Mouse (Mus musculus): ENCODE results near the gene Slc29a3. TPM values are rescaled to one million over a fixed set of nuclear protein-coding genes. Genes with fewer than 3 reads are reported as not detected.

The Slc29a3 gene
- 18.8 TPM for total RNA-seq (2023)

GRCm38 (mm10) chr10:60752040-60753020 is at the start of gene Slc29a3:
Slc29a3 (minus strand) TSS chr10:60752794.

GRCm38 (mm10) chr10:60696390-60696789 is 56.2 kb downstream of the Slc29a3 start, which contains the start of gene Cdh23:
Cdh23 (minus strand) TSS chr10:60696490.

Other genes with a start within 250 kb of the Slc29a3 start
- 1.6 TPM for gene Cdh23, start 56.3 kb downstream of the Slc29a3 start, total RNA-seq (2023)
- not detected for gene Unc5b, start 78.8 kb upstream of the Slc29a3 start, total RNA-seq (2023)

All from CD8-positive naive resting alpha-beta T cell, adult 57 days (primary cell).